Mouse (Mus musculus) kidney, postnatal 0 days (tissue): Measurements from ENCODE around the gene Prcd. TPM values are rescaled to one million over a fixed set of nuclear protein-coding genes. Genes with fewer than 3 reads are reported as not detected.
A peak's percentile ranks its signal among the peaks of the same experiment; 100 is the strongest.
"Not testable (repeated sequence)": the region's sequence is repeated elsewhere in the genome, so short reads cannot be mapped to it uniquely, and the experiment has no call there.

Experiments
- ATAC-seq: fragments of 200-750 bp; cut with Nextera tagmentation; replicated peaks from 2 replicates; pipeline ENCODE4 v1.8.0; 2017; ENCODE audit warnings: low read depth, moderate number of reproducible peaks, moderate TSS enrichment, moderate library complexity; ENCODE audit not compliant: low FRiP score
- DNase-seq: peaks from one replicate; pipeline ENCODE4 v3.0.0-alpha.2; 2016; ENCODE audit warnings: low spot score
- H3K27ac ChIP-seq: fragments of 300-500 bp; sonication (generic); 2 replicates; pipeline ENCODE4 v1.5.1; 2014; ENCODE audit warnings: mild to moderate bottlenecking
- H3K27me3 ChIP-seq: fragments of 300-500 bp; sonication (generic); 2 replicates; pipeline ENCODE4 v1.6.1; 2014; ENCODE audit warnings: low read length, mixed read lengths; ENCODE audit not compliant: insufficient read depth
- H3K36me3 ChIP-seq: fragments of 300-500 bp; sonication (generic); 2 replicates; pipeline ENCODE4 v1.6.1; 2014; ENCODE audit warnings: low read length, mixed read lengths; ENCODE audit not compliant: insufficient read depth
- H3K4me1 ChIP-seq: fragments of 300-500 bp; sonication (generic); replicated peaks from 2 replicates; pipeline ENCODE4 v1.6.1; 2014; ENCODE audit warnings: antibody characterized with exemption, low read length, mixed read lengths; ENCODE audit not compliant: insufficient read depth
- H3K4me2 ChIP-seq: fragments of 300-500 bp; sonication (generic); 2 replicates; pipeline ENCODE4 v1.6.1; 2014; ENCODE audit warnings: mild to moderate bottlenecking, low read length, moderate library complexity, mixed read lengths
- H3K4me3 ChIP-seq: fragments of 300-500 bp; sonication (generic); replicated peaks from 2 replicates; pipeline ENCODE4 v1.5.1; 2014; ENCODE audit warnings: low read depth, low read length
- H3K9ac ChIP-seq: fragments of 300-500 bp; sonication (generic); 2 replicates; pipeline ENCODE4 v1.6.1; 2014; ENCODE audit warnings: low read depth, low read length
- H3K9me3 ChIP-seq: fragments of 300-500 bp; sonication (generic); replicated peaks from 2 replicates; pipeline ENCODE4 v1.6.1; 2016; ENCODE audit warnings: low read length, inconsistent platforms, mixed read lengths
- CTCF ChIP-seq: IDR thresholded peaks from 2 replicates; pipeline ENCODE4 v1.5.1; 2016; ENCODE audit warnings: antibody characterized with exemption, low read depth, mild to moderate bottlenecking, moderate library complexity
- WGBS: fragments of 180-500 bp; shearing (Covaris S2); extraction: QIAGEN DNeasy Blood & Tissue Kit; methylation state at CpG from one replicate; pipeline ENCODE4 v1.1.7; 2014; 5-methylcytosine and 5-hydroxymethylcytosine counted together
- polyA plus RNA-seq: library from polyadenylated mRNA; unstranded; fragments of >200 nt; fragmentation: Nextera tagmentation; extraction: Ambion mirVana; gene quantifications from 2 replicates; pipeline ENCODE4 v1.2.1, GENCODE M21; 2015

The Prcd gene
- polyA plus RNA-seq: 1.3 and 1.4 TPM in 2 replicates

GRCm38 (mm10) chr11:116653234-116653633, at the start of gene Prcd:
Prcd (plus strand) TSS chr11:116653534.
- 7% methylated on average over 10 of the region's 10 CpGs for WGBS
- Histone ChIP-seq H3K27me3 (peaks cover 6% of the 10 kb centered on the region; the same call in 1 of the 2 replicates), H3K9ac (peak within 1 kb of the TSS; percentile 58), H3K4me2 (peak within 1 kb of the TSS; percentile 75), H3K9me3 (no peaks in the 10 kb centered on the region), H3K36me3 (no peaks in the 10 kb centered on the region), H3K27ac (no peak within 1 kb of the TSS), H3K4me1 (peaks cover 16% of the 10 kb centered on the region), H3K4me3 (peak within 1 kb of the TSS; percentile 45)
- TF ChIP-seq CTCF: no peak
- DNase-seq: no peak
- ATAC-seq: no peak

- Histone ChIP-seq H3K9ac (no peak overlapping the region), H3K4me3 (no peak overlapping the region), H3K36me3 (peaks cover 36% of the 10 kb centered on the region; the same call in 1 of the 2 replicates), H3K27ac (no peak overlapping the region), H3K4me2 (no peak overlapping the region), H3K4me1 (no peaks in the 10 kb centered on the region), H3K9me3 (no peaks in the 10 kb centered on the region), H3K27me3 (no peaks in the 10 kb centered on the region)
- ATAC-seq (no peak), DNase-seq (no peak)
- WGBS: 85% methylated on average over 12 of the region's 12 CpGs
- TF ChIP-seq CTCF: no peak
These were observed 49.2 kb upstream of the Prcd start for GRCm38 (mm10) chr11:116604097-116604496.

GRCm38 (mm10) chr11:116607717-116608116, 45.6 kb upstream of the Prcd start:
- WGBS: 81% methylated on average over 3 of the region's 3 CpGs
- no peaks in the 10 kb centered on the region for H3K9me3 ChIP-seq
- ATAC-seq (no peak), DNase-seq (no peak)
- H3K9ac ChIP-seq: no peak overlapping the region
- H3K4me3 ChIP-seq: no peak overlapping the region
- H3K27ac ChIP-seq: no peak overlapping the region
- no peaks in the 10 kb centered on the region for H3K27me3 ChIP-seq
- peaks cover 23% of the 10 kb centered on the region; the same call in 1 of the 2 replicates for H3K36me3 ChIP-seq
- H3K4me1 ChIP-seq: no peaks in the 10 kb centered on the region
- H3K4me2 ChIP-seq: no peak overlapping the region
- TF ChIP-seq CTCF: no peak

GRCm38 (mm10) chr11:116609965-116610630, 43.2 kb upstream of the Prcd start:
- TF ChIP-seq CTCF: no peak
- 82% methylated on average over 15 of the region's 15 CpGs for WGBS

GRCm38 (mm10) chr11:116611168-116611567, 42.2 kb upstream of the Prcd start:
- H3K36me3 ChIP-seq, H3K27me3 ChIP-seq, H3K4me2 ChIP-seq, DNase-seq, H3K27ac ChIP-seq, H3K4me3 ChIP-seq, H3K4me1 ChIP-seq, ATAC-seq, H3K9me3 ChIP-seq, H3K9ac ChIP-seq: not testable (repeated sequence)
- WGBS: 68% methylated on average over 9 of the region's 9 CpGs

More at GRCm38 (mm10) chr11:116609965-116610630, 43.2 kb upstream of the Prcd start:
- Histone ChIP-seq H3K36me3 (peaks cover 9% of the 10 kb centered on the region; the same call in 1 of the 2 replicates), H3K4me3 (no peak overlapping the region), H3K9me3 (no peaks in the 10 kb centered on the region), H3K27ac (no peak overlapping the region), H3K4me2 (no peak overlapping the region), H3K9ac (no peak overlapping the region), H3K27me3 (no peaks in the 10 kb centered on the region), H3K4me1 (no peaks in the 10 kb centered on the region)
- ATAC-seq (no peak), DNase-seq (no peak)

GRCm38 (mm10) chr11:116611883-116612282, 41.5 kb upstream of the Prcd start:
- Histone ChIP-seq H3K4me2 (no peak overlapping the region), H3K9ac (no peak overlapping the region), H3K36me3 (peaks cover 3% of the 10 kb centered on the region; the same call in 1 of the 2 replicates), H3K9me3 (no peaks in the 10 kb centered on the region), H3K27ac (no peak overlapping the region), H3K4me3 (no peak overlapping the region), H3K27me3 (no peaks in the 10 kb centered on the region), H3K4me1 (peaks cover 10% of the 10 kb centered on the region)
- no peak for ATAC-seq
- no peak for DNase-seq
- TF ChIP-seq CTCF: no peak
- 89% methylated on average over 9 of the region's 9 CpGs for WGBS
